ENCODE assay signal across 18 mouse cellular contexts in the genomic region with DNA sequence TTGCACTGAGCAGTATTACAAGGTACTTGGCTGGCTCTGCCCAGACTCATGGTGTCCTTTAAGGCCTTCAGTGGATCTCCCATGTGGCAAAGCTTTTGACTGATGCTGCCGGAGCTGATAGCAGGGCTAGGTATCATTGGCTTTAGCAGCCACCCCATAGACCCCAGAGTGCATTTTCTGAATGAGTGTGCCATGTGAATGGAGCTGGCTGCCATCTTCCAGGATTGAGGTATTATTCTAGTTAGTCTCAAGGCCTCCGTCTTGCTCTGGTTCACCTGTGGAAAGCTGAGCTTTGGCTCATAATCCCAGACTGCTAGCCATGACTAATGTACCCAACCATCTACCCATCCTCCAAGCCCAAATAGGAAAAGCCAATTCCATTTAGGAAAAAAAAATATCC. TPM values are rescaled to one million over a fixed set of nuclear protein-coding genes. Genes with fewer than 3 reads are reported as not detected.
DNase-seq lines count a peak whose midpoint lies in the region; ATAC-seq lines count a peak whose summit lies in the region.
"Had no signal": no experiment of that assay in that cellular context is flagged by ENCODE, and none has a peak within 500 bp of the region (broad histone marks: within the 10 kb centered on the region; RNA-seq: fewer than 3 reads in every experiment).

No protein-coding gene starts in this region.

- ATAC-seq in hindbrain, embryonic 12.5 days (ENCODE audit: low FRiP score), result no peak
- ATAC-seq in liver, embryonic 11.5 days (replicated peaks; ENCODE audit: low FRiP score), result no peak
- no peak for ATAC-seq in liver, embryonic 12.5 days
- ATAC-seq: activated CD4-positive, CD25-positive, alpha-beta regulatory T cell, adult 4 months; forebrain, embryonic 15.5 days; Patski had no signal

- H3K27me3 ChIP-seq in hindbrain, embryonic 10.5 days (ENCODE audit: insufficient read depth, poor library complexity, severe bottlenecking), result no peaks in the 10 kb centered on the region
- H3K27me3 ChIP-seq in hindbrain, embryonic 12.5 days, result no peaks in the 10 kb centered on the region
- no peaks in the 10 kb centered on the region for H3K27me3 ChIP-seq in liver, embryonic 11.5 days (replicated peaks; ENCODE audit: control insufficient read depth, insufficient read depth, low read length)
- no peaks in the 10 kb centered on the region for H3K27me3 ChIP-seq in liver, embryonic 12.5 days (replicated peaks)
- H3K27me3 ChIP-seq: CH12.LX; embryonic facial prominence, embryonic 12.5 days; forebrain, embryonic 15.5 days; heart, embryonic 15.5 days; hindbrain, embryonic 13.5 days; Patski had no signal

- H3K4me2 ChIP-seq in hindbrain, embryonic 12.5 days (replicated peaks), result no peak overlapping the region
- H3K4me2 ChIP-seq in liver, embryonic 11.5 days, result no peak overlapping the region
- H3K4me2 ChIP-seq in liver, embryonic 12.5 days, result no peak overlapping the region
- H3K4me2 ChIP-seq: embryonic facial prominence, embryonic 12.5 days; forebrain, embryonic 15.5 days; heart, embryonic 15.5 days; hindbrain, embryonic 13.5 days had no signal

- H3K4me1 ChIP-seq in hindbrain, embryonic 10.5 days (replicated peaks), result no peaks in the 10 kb centered on the region
- no peaks in the 10 kb centered on the region for H3K4me1 ChIP-seq in hindbrain, embryonic 12.5 days
- no peaks in the 10 kb centered on the region for H3K4me1 ChIP-seq in liver, embryonic 11.5 days (replicated peaks; ENCODE audit: control insufficient read depth, insufficient read depth, low read length)
- peaks cover 6% of the 10 kb centered on the region; the same call in 1 of the 2 replicates for H3K4me1 ChIP-seq in liver, embryonic 12.5 days
- H3K4me1 ChIP-seq: embryonic facial prominence, embryonic 12.5 days; forebrain, embryonic 15.5 days; heart, embryonic 15.5 days; hindbrain, embryonic 13.5 days had no signal

- DNase-seq in hindbrain, embryonic 10.5 days (ENCODE audit: low spot score), result peak; percentile 1
- peak; percentile 25 for DNase-seq in liver, embryonic 11.5 days (ENCODE audit: low spot score)
- DNase-seq in ovary, postnatal 36 days (ENCODE audit: low spot score), result peak; percentile 1
- no peak for DNase-seq in ovary, postnatal 14 days (ENCODE audit: low spot score)
- DNase-seq: adrenal gland, postnatal 14 days; cerebellum, adult 11-12 months; cerebellum, adult 9-10 months; cerebellum, postnatal 25 days; gastrocnemius, postnatal 36 days had no signal

- H3K9me3 ChIP-seq in hindbrain, embryonic 10.5 days, result no peaks in the 10 kb centered on the region
- no peaks in the 10 kb centered on the region for H3K9me3 ChIP-seq in hindbrain, embryonic 12.5 days (replicated peaks)
- peaks cover 4% of the 10 kb centered on the region; the same call in 1 of the 2 replicates for H3K9me3 ChIP-seq in liver, embryonic 11.5 days (ENCODE audit: control insufficient read depth, low read length)
- no peaks in the 10 kb centered on the region for H3K9me3 ChIP-seq in liver, embryonic 12.5 days (replicated peaks)
- H3K9me3 ChIP-seq: embryonic facial prominence, embryonic 12.5 days; forebrain, embryonic 15.5 days; heart, embryonic 15.5 days; hindbrain, embryonic 13.5 days had no signal

- WGBS in hindbrain, embryonic 10.5 days, result 93% methylated on average over 2 of the region's 2 CpGs
- WGBS in hindbrain, embryonic 12.5 days, result 97% methylated on average over 2 of the region's 2 CpGs
- 90% methylated on average over 2 of the region's 2 CpGs for WGBS in liver, embryonic 11.5 days
- 82% methylated on average over 2 of the region's 2 CpGs for WGBS in liver, embryonic 12.5 days (ENCODE audit: insufficient replicate concordance)

- H3K9ac ChIP-seq in hindbrain, embryonic 12.5 days, result no peak overlapping the region
- no peak overlapping the region for H3K9ac ChIP-seq in liver, embryonic 11.5 days (ENCODE audit: low read depth, low read length)
- no peak overlapping the region for H3K9ac ChIP-seq in liver, embryonic 12.5 days
- H3K9ac ChIP-seq: embryonic facial prominence, embryonic 12.5 days; forebrain, embryonic 15.5 days; heart, embryonic 15.5 days; hindbrain, embryonic 13.5 days had no signal

- peaks cover 95% of the 10 kb centered on the region for H3K36me3 ChIP-seq in hindbrain, embryonic 10.5 days
- H3K36me3 ChIP-seq in hindbrain, embryonic 12.5 days, result peaks cover 76% of the 10 kb centered on the region
- H3K36me3 ChIP-seq in liver, embryonic 11.5 days (ENCODE audit: control insufficient read depth, insufficient read depth, low read length), result peaks cover 22% of the 10 kb centered on the region
- peaks cover 59% of the 10 kb centered on the region for H3K36me3 ChIP-seq in liver, embryonic 12.5 days

- H3K27ac ChIP-seq in hindbrain, embryonic 10.5 days, result no peak overlapping the region
- H3K27ac ChIP-seq in hindbrain, embryonic 12.5 days, result no peak overlapping the region
- no peak overlapping the region for H3K27ac ChIP-seq in liver, embryonic 11.5 days (ENCODE audit: low read depth, low read length)
- H3K27ac ChIP-seq in liver, embryonic 12.5 days, result no peak overlapping the region
- H3K27ac ChIP-seq: embryonic facial prominence, embryonic 12.5 days; forebrain, embryonic 15.5 days; heart, embryonic 15.5 days; hindbrain, embryonic 13.5 days had no signal

- H3K4me3 ChIP-seq in hindbrain, embryonic 10.5 days, result no peak overlapping the region
- no peak overlapping the region for H3K4me3 ChIP-seq in hindbrain, embryonic 12.5 days
- no peak overlapping the region for H3K4me3 ChIP-seq in liver, embryonic 11.5 days (ENCODE audit: low read depth, low read length)
- H3K4me3 ChIP-seq in liver, embryonic 12.5 days, result no peak overlapping the region
- H3K4me3 ChIP-seq: embryonic facial prominence, embryonic 12.5 days; forebrain, embryonic 15.5 days; heart, embryonic 15.5 days; hindbrain, embryonic 13.5 days had no signal

RNA-seq across cellular contexts. Expression of a gene that starts 25.0 kb away (rescaled TPM):
- 2.3 and 2.7 TPM in 2 replicates for polyA plus RNA-seq in hindbrain, embryonic 10.5 days (2016; fragmentation: Nextera tagmentation; extraction: Ambion mirVana)
- polyA plus RNA-seq in hindbrain, embryonic 12.5 days (2016; fragmentation: Nextera tagmentation; extraction: Ambion mirVana), result 4.0 and 5.1 TPM in 2 replicates
- polyA plus RNA-seq in liver, embryonic 11.5 days (2014; fragmentation: Nextera tagmentation; extraction: Ambion mirVana), result 0.86 and 0.92 TPM in 2 replicates
- 0.41 and 0.49 TPM in 2 replicates for polyA plus RNA-seq in liver, embryonic 12.5 days (2016; fragmentation: Nextera tagmentation; extraction: Ambion mirVana)

RNA-seq across cellular contexts. Expression of a gene that starts 25.3 kb away (rescaled TPM):
- polyA plus RNA-seq in hindbrain, embryonic 10.5 days (2016; fragmentation: Nextera tagmentation; extraction: Ambion mirVana), result 4.5 and 4.8 TPM in 2 replicates
- 6.3 and 7.7 TPM in 2 replicates for polyA plus RNA-seq in hindbrain, embryonic 12.5 days (2016; fragmentation: Nextera tagmentation; extraction: Ambion mirVana)
- 2.2 and 2.6 TPM in 2 replicates for polyA plus RNA-seq in liver, embryonic 11.5 days (2014; fragmentation: Nextera tagmentation; extraction: Ambion mirVana)
- 0.92 and 1.1 TPM in 2 replicates for polyA plus RNA-seq in liver, embryonic 12.5 days (2016; fragmentation: Nextera tagmentation; extraction: Ambion mirVana)
